Mouse (Mus musculus) frontal cortex, postnatal 14 days (tissue): ENCODE results near the gene Spx.

Source experiments
- DNase-seq, 2 experiments: peaks; one replicate each; pipeline ENCODE4 v3.0.0; 2022; ENCODE audit warnings: low spot score in 2 of 2

Gene Spx

DNA sequence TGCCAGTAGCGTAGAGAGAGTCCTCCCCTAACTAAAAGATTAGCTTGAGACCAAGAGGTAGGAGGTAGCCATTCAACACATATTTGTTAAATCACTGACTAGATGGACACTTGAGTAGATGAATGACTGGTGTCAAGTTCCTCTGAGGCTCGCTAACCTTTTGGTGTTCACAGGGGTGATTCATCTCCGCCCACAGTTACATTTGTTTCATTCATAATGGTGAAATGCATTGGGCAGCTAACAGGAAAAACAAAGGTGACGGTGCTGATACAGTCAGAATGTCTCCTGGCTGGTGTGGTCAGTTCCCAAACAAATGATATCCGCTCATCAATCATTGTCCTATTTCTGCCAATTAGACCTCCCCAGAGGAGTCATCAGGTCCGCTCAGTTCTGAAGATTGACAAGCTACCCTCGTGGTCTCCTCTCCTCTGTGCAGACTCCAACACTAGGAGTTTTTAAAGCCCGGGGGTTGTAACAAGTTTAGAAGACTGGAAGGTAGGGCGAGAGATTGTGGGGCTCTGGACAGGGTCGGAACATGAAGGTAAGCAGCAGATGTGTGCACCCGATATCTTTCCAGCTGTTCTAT lies at the start of gene Spx:
Gene Spx (plus strand): TSS at position 536 of the 586 bp plus-strand sequence.
- no peak for DNase-seq

DNA sequence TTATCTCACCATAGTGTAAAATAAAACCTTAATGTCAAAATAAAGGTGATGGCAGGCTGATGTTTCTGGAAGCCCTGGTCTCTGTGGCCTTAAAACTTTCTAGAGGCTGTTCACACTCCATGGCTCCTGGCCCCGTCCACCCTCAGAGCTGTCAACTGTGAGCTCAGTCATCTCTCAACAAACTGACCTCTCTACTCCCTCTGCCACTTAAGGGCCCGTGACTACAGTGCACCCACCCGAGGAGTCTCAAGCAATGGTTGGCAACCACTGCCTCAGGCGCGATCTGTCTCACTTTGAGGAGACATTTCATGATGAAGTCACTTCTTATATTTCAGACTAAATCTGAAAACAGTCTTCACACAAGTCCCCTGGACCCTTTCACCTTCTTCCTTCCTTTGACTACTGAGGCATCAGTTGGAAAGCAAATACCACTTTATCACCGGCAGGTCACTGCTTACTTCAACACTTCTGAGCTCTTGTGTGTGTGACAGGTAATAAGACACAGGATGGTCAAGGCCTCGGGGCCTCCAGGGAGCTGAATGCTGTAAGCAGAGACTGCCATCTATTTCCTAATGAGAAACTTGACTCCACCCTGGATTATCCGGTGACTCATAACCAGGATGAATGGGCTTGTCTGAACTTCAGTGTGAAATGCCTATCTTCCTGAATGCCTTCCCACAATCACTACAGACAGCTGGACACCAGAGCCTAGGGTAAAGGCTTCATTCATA lies 47.3 kb upstream of the Spx start:
- no peak for DNase-seq

DNA sequence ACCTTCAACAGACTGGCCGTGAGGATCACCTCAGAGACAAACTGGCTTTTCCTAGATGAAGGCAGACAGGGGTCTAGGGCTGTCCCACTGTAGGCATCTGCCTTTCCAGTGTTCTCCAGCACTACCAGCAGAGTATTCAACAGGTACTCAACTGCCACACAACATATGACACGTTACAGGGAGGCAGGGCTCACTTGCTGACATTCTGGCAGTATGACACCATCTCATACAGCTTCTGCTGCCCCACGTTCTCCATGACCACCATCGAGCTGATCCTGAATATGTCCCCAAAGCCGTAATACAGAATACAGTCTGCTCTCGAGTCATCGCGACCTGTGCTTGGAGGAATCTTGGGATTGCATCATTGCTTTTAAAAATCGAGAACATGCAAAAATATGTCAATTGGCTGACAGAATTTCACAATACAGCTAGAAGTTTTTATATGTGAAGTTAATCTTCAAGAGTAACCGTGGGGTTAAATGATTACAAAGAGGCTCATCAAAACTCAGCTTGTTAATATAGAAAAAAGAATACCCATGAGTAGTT lies 46.7 kb upstream of the Spx start:
- no peak for DNase-seq

GRCm38 (mm10) chr6:142367565-142367964 lies 45.7 kb upstream of the Spx start:
- no peak for DNase-seq

GRCm38 (mm10) chr6:142369568-142369967 lies 43.7 kb upstream of the Spx start:
- DNase-seq: no peak

DNA sequence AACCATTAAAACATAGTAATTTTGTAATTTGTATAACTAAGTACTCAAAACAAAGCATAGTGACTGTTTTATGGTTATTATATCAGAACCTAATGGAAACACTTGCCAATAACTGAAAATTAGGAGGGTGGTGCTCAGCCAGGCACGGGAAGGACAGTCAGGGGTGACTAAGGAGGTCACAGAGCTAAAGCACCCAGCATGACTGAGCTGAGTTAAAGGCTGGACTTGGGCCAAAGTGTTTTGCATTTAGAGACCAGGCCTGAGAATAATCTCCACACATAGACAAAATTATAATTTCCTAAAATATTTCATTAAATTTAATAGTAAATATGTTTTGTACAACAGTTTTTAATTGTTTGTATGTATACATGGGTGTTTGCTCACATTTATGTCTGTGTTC lies 36.2 kb upstream of the Spx start:
- DNase-seq: no peak

DNA sequence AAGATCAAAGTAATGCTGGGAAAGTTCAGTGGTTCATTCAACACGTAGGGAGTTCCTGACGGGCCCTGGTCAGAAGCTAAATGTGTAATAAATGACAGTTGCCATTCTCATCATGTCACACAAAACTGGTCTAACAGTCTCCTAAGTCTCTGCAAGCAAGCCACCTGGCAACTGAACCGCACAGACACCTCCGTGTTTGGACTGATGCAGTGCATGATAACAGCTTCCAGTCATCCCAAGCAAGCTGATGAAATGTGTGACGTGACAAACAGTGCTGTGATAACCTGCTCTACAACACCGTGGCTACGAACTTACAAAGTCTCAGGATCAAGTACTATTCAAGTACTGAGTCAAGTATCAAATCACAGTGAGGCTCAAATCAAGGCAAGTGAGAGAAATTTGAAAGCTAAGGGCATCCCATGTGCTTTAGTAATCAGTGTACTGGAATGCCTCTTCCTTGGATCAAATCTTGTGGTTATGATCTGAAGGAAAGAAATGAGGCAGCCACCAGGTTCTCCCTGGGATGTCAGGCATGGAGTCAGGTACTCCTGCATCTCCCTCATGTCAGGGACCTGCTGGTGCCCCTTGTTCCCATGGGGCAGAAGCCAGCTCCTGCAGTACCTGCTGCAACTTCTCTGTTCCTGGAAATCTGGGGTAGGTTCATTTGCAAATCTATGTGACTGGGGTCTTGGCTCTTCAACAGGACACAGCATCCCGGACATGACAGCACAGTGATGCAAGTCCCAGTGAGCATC lies 34.5 kb upstream of the Spx start:
- no peak for DNase-seq

- no peak for DNase-seq
Measured at GRCm38 (mm10) chr6:142379961-142380360, 33.3 kb upstream of the Spx start.

DNA sequence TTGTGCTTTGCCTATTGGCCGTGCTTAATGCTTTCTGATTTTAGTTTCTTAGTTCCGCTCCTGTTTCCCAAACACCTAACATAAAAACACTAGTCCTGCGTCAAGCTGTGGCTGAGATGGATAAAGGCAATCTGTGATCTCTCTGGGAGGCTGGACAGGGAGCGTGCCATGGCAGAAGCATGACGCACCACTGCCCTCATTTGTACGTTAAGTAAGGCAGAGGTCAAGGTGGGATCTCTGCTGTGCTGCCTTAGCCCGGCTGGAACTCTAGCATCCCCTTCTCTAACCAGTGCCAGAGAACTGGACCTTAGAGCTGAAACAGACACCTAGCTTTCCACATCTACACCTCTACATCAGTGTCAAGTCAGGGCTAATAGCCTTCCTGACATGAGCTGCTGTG lies 31.6 kb upstream of the Spx start:
- no peak for DNase-seq

DNA sequence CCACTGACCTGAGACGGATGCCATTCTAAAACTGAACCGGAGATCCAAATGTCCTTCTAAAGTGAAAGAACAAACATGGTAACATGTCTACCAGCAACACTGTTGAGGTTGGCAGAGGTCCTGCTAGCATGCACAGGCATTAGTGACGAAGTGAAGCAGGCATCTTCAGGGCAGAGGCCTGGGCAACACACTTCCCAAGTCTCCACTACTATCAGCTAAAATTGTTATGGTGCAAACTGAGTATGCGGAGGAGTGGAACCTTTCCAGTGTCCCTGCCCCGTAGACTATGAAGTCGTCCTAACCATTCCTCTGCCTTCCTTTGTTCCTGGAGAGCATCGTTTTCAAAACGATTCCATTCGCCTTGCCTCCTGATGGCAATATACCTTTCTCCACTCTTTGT lies 28.7 kb upstream of the Spx start:
- DNase-seq: no peak

DNA sequence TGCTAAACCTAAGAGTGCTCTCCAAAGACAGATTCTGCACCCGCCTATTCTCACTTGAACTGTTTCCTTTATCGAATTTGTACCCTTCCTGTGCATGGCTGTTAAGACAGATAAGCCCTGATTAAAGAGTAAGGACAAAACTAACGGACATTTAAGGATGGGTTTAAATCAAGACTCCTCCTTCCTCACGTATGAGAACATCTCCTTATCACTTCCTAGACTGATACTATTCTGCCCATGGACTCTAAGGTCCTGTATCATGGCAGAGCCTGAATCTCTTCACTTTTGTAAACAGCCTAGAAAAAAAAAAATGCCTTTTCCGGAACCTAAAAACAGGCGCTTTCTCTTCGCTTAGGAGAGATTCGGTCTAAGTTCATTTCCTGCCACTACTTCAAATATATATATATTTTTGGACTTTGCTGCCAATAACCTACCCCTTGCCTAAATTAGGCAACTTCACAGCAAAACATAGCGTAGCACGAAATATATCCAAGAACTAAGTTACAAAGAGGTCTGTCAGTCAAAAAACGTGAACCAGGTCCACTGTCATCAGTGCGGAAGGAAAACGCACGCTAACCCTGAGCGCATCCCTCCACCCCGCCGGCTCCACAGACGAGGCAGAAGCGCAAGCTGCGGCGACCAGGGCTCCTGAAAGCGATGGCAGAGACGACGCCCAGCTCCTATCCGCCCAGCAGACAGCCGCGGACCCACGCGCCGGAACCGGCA lies 26.8 kb upstream of the Spx start:
- DNase-seq: no peak

DNA sequence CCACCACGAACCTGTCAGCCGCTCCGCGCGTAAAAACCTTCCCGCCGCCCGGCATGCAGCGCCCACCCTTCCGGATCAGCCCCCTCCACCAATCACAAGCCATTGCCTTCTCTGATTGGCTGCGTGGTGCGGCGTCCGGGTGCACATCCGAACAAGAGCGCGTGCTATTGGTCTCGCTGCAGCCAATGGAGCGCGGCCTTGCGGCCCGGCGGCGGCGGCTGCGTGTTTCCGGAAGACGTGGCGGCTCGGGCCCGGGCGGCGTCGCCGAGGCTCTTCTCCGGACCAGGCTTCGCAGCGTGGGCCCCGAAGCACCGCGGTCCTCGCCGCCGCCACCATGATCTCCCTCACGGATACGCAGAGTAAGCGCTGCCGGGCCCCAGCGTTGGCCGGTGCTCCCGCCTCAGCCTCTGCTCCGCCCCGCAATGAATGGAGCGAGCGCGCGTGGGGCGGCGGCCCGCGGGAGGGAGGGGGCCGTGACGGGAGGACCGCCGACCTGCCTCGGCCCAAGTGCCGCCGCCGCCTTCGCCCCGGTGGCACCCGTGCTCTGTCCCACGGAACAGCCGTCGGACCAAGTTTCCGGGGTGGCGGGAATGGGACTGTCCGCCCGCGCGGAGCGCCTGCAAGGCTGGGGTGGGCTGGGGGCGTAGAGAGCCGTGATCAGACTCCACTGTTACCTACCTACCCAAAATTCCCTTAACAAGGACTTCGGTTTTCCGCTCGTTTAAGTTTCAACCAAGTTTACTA lies 26.1 kb upstream of the Spx start, which contains the start of the genes Recql and Golt1b:
Gene Recql (minus strand): TSS at position 77 of the 744 bp plus-strand sequence.
Gene Golt1b (plus strand): TSS at position 211 of the 744 bp plus-strand sequence.
- peak; percentile 96 to 99 for DNase-seq

GRCm38 (mm10) chr6:142387755-142388271 lies 25.4 kb upstream of the Spx start:
- no peak for DNase-seq

DNA sequence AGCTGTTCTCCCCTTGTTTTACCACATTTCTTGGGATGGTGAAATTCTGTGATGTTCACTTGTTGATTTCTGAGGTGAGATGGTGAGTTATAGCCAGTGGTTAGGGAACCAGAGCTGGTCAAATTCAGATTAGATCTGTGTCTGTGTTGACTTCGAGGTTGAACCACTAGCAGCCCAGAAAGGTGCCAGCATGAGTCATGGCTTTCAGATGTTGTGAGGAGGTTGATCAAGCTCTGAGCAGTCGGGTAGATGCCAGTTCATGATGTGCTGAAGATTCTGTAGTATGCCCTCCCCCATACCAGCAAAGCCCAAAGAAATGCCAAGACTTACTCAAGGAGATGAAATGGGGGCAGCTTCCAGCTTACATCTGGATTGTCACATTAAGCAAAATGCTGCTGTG lies 24.1 kb upstream of the Spx start:
- no peak for DNase-seq

DNA sequence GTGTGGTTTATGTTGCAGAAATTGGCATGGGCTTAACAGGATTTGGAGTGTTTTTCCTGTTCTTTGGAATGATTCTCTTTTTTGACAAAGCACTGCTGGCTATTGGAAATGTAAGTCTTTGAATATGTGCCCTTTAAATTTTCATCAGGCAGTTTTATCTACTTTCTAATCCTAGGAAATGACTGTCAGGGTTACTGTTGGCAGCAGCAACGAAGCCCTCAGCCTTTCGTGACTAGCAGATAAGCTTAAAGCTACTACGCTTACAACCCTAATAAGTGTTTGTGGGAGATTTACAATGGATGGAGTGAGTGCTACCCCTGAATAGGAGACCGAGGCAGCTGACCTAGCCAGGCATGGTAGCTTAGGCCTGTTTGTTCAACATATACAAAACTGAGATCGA lies 20.9 kb upstream of the Spx start:
- DNase-seq: no peak

- DNase-seq: no peak
Measured at GRCm38 (mm10) chr6:142394669-142395068, 18.6 kb upstream of the Spx start.

- DNase-seq: no peak
Measured at GRCm38 (mm10) chr6:142395756-142396155, 17.5 kb upstream of the Spx start.

DNA sequence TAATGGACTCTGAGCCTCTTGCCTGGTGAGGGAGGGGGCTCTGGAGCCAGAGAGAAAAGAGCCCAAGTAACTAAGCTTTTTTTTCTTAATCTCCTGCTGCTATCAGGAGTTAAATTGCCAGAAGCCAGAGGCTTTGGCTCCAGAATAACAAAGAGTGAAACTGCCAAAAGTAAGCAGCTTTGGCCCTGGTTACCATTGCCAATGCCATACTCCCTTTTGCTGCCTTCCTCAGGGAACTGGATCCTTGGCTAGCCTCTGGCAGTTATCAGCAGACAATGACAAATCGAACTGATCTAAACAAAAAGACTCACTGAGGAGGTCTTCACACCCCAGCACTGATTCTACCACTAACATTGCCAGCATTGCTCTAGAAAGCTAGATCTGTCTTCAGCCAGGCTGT lies 2.1 kb upstream of the Spx start:
- DNase-seq: no peak

DNA sequence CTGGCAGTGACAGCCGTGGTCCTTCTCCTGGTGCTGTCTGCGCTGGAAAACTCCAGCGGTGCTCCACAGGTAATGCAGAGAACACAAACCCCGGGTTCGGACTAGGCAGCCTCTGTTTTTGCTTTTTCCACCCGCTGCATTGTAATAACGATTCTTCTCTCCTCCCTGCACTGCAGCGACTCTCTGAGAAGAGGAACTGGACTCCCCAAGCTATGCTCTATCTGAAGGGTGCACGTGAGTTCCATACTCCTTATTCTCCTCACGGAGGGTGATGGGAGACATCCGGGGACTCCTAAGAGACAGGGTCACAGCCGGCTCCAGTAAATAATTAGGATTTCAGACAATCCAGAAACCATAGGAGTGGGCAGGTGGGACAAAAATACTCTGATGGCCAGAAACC lies 604 bp downstream of the Spx start:
- no peak for DNase-seq

GRCm38 (mm10) chr6:142414597-142414996 lies 1.4 kb downstream of the Spx start:
- no peak for DNase-seq

DNA sequence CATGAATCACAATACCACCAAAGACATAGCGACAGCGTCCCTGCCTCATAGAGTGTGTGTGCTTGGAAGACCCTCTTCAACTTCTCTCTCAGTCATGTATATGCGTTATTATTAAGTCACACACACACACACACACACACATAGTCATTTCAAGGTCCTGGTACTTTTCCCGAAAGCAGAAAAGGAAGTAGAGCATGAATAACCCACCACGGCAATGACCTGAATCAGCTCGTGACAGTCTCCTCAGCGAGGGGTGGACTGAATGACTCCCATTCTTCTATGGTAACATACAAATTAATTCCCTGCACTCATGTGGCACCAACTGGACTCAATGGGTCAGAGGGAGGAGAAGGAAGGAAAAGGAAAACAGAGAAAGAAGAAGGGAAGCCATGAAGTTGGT lies 11.7 kb downstream of the Spx start:
- no peak for DNase-seq
